In genomic region chr16:7201816-7202215, GRCm38 (mm10) we compare ENCODE assay signal across 18 mouse cellular contexts.
DNase-seq lines count a peak whose midpoint lies in the region; ATAC-seq lines count a peak whose summit lies in the region.
"Had no signal": no experiment of that assay in that cellular context is flagged by ENCODE, and none has a peak within 500 bp of the region (broad histone marks: within the 10 kb centered on the region; RNA-seq: fewer than 3 reads in every experiment).

No protein-coding gene starts in this region.

- H3K9me3 ChIP-seq in hindbrain, embryonic 13.5 days: no peaks in the 10 kb centered on the region
- H3K9me3 ChIP-seq in hindbrain, embryonic 11.5 days (ENCODE audit: control insufficient read depth, low read length): no peaks in the 10 kb centered on the region
- no peaks in the 10 kb centered on the region for H3K9me3 ChIP-seq in limb, embryonic 11.5 days (ENCODE audit: control insufficient read depth, low read length)
- no peaks in the 10 kb centered on the region for H3K9me3 ChIP-seq in limb, embryonic 10.5 days (replicated peaks)
- H3K9me3 ChIP-seq: limb, embryonic 13.5 days; midbrain, embryonic 13.5 days had no signal

- WGBS in hindbrain, embryonic 13.5 days: 58% methylated on average over 4 of the region's 4 CpGs
- WGBS in hindbrain, embryonic 11.5 days: 62% methylated on average over 4 of the region's 4 CpGs
- 65% methylated on average over 4 of the region's 4 CpGs for whole genome bisulfite sequencing in limb, embryonic 11.5 days
- 73% methylated on average over 4 of the region's 4 CpGs for WGBS in limb, embryonic 10.5 days

- no peaks in the 10 kb centered on the region for H3K27me3 ChIP-seq in hindbrain, embryonic 13.5 days
- no peaks in the 10 kb centered on the region for H3K27me3 ChIP-seq in hindbrain, embryonic 11.5 days (ENCODE audit: control insufficient read depth, insufficient read depth, low read length)
- H3K27me3 ChIP-seq in limb, embryonic 11.5 days (ENCODE audit: control insufficient read depth, insufficient read depth, low read length): no peaks in the 10 kb centered on the region
- no peaks in the 10 kb centered on the region for H3K27me3 ChIP-seq in limb, embryonic 10.5 days (ENCODE audit: low read depth, poor library complexity, severe bottlenecking)
- H3K27me3 ChIP-seq: limb, embryonic 13.5 days; midbrain, embryonic 13.5 days had no signal

- no peaks in the 10 kb centered on the region for H3K36me3 ChIP-seq in hindbrain, embryonic 13.5 days
- H3K36me3 ChIP-seq in hindbrain, embryonic 11.5 days (ENCODE audit: control insufficient read depth, insufficient read depth, low read length): no peaks in the 10 kb centered on the region
- H3K36me3 ChIP-seq in limb, embryonic 11.5 days (ENCODE audit: control insufficient read depth, insufficient read depth, low read length): no peaks in the 10 kb centered on the region
- no peaks in the 10 kb centered on the region for H3K36me3 ChIP-seq in limb, embryonic 10.5 days
- H3K36me3 ChIP-seq: G1E; limb, embryonic 13.5 days; midbrain, embryonic 13.5 days had no signal

- peak; percentile 12 for DNase-seq in embryo, embryonic 10 days (ENCODE audit: low spot score)
- DNase-seq in embryo, embryonic 9.5 days (ENCODE audit: extremely low spot score): no peak
- no peak for DNase-seq in hindbrain, embryonic 11.5 days (ENCODE audit: low spot score)
- peak; percentile 35 for DNase-seq in limb, embryonic 11.5 days (ENCODE audit: low spot score)
- DNase-seq in limb, embryonic 10.5 days (ENCODE audit: low spot score): no peak
- DNase-seq in embryo, embryonic 11 days: peak; percentile 55
- DNase-seq: cerebellum, adult 8-10 months; retina, postnatal 1 day; right cerebral cortex, postnatal 4 days had no signal

- peak overlapping the region; percentile 25; the same call in 1 of the 2 replicates for H3K27ac ChIP-seq in hindbrain, embryonic 13.5 days
- no peak overlapping the region for H3K27ac ChIP-seq in hindbrain, embryonic 11.5 days (ENCODE audit: low read depth, low read length)
- H3K27ac ChIP-seq in limb, embryonic 11.5 days (replicated peaks; ENCODE audit: low read depth, low read length): no peak overlapping the region
- no peak overlapping the region for H3K27ac ChIP-seq in limb, embryonic 10.5 days
- H3K27ac ChIP-seq: limb, embryonic 13.5 days; liver, embryonic 14.5 days; midbrain, embryonic 13.5 days had no signal

- H3K4me1 ChIP-seq in hindbrain, embryonic 13.5 days (replicated peaks): peaks cover 12% of the 10 kb centered on the region
- no peaks in the 10 kb centered on the region for H3K4me1 ChIP-seq in hindbrain, embryonic 11.5 days (replicated peaks; ENCODE audit: control insufficient read depth, insufficient read depth, low read length)
- H3K4me1 ChIP-seq in limb, embryonic 11.5 days (ENCODE audit: control insufficient read depth, insufficient read depth, low read length): no peaks in the 10 kb centered on the region
- H3K4me1 ChIP-seq in limb, embryonic 10.5 days: no peaks in the 10 kb centered on the region
- H3K4me1 ChIP-seq: limb, embryonic 13.5 days had no signal

- H3K4me2 ChIP-seq in hindbrain, embryonic 13.5 days: no peak overlapping the region
- H3K4me2 ChIP-seq in hindbrain, embryonic 11.5 days (replicated peaks; ENCODE audit: low read depth, low read length): no peak overlapping the region
- no peak overlapping the region for H3K4me2 ChIP-seq in limb, embryonic 11.5 days (ENCODE audit: low read depth, severe bottlenecking)
- H3K4me2 ChIP-seq: limb, embryonic 13.5 days; midbrain, embryonic 13.5 days had no signal

- no peak overlapping the region for H3K4me3 ChIP-seq in hindbrain, embryonic 13.5 days
- no peak overlapping the region for H3K4me3 ChIP-seq in hindbrain, embryonic 11.5 days (ENCODE audit: low read depth, low read length)
- no peak overlapping the region for H3K4me3 ChIP-seq in limb, embryonic 11.5 days (ENCODE audit: low read depth, low read length)
- no peak overlapping the region for H3K4me3 ChIP-seq in limb, embryonic 10.5 days
- H3K4me3 ChIP-seq: limb, embryonic 13.5 days; midbrain, embryonic 13.5 days; myocyte had no signal

- ATAC-seq in hindbrain, embryonic 13.5 days (ENCODE audit: low FRiP score): no peak
- no peak for ATAC-seq in hindbrain, embryonic 11.5 days (ENCODE audit: low FRiP score)
- ATAC-seq in limb, embryonic 11.5 days (ENCODE audit: insufficient number of reproducible peaks, low FRiP score, low TSS enrichment, low read depth): no peak
- no peak for ATAC-seq in inflammation-experienced regulatory T-cells, adult 6 months
- ATAC-seq: intestine, embryonic 16.5 days; lung, postnatal 0 days; midbrain, embryonic 13.5 days had no signal

- H3K9ac ChIP-seq in hindbrain, embryonic 13.5 days: no peak overlapping the region
- no peak overlapping the region for H3K9ac ChIP-seq in hindbrain, embryonic 11.5 days (ENCODE audit: low read depth, low read length)
- no peak overlapping the region for H3K9ac ChIP-seq in limb, embryonic 11.5 days (ENCODE audit: low read length)
- H3K9ac ChIP-seq: limb, embryonic 13.5 days; liver, embryonic 14.5 days; midbrain, embryonic 13.5 days had no signal

Comparison
In these comparisons a context has a peak if more than half of its experiments do, and no peak if none do; other contexts are left out.
1. DNase-seq: peak in embryo, embryonic 10 days (single experiment), limb, embryonic 11.5 days (single experiment) and embryo, embryonic 11 days (single experiment); none in embryo, embryonic 9.5 days (single experiment), hindbrain, embryonic 11.5 days (single experiment) and limb, embryonic 10.5 days (single experiment).